Mouse (Mus musculus): ENCODE results near the gene Slain2.
"Not testable (repeated sequence)": the region's sequence is repeated elsewhere in the genome, so short reads cannot be mapped to it uniquely, and the experiment has no call there.

The Slain2 gene

GRCm38 (mm10) chr5:73007582-73007959 lies 93.5 kb downstream of the Slain2 start:
- no peak for DNase-seq (ENCODE audit: low read depth in 1 of 2, low spot score in 2 of 2)

- DNase-seq (ENCODE audit: low read depth in 1 of 2, low spot score in 2 of 2), result not testable (repeated sequence)
Measured at GRCm38 (mm10) chr5:73008230-73008629, 94.1 kb downstream of the Slain2 start.

- DNase-seq (ENCODE audit: low read depth in 1 of 2, low spot score in 2 of 2), result not testable (repeated sequence)
Measured at GRCm38 (mm10) chr5:73011806-73012205, 97.7 kb downstream of the Slain2 start.

- DNase-seq (ENCODE audit: low read depth in 1 of 2, low spot score in 2 of 2), result not testable (repeated sequence)
Measured at GRCm38 (mm10) chr5:73012884-73013610, 98.9 kb downstream of the Slain2 start.

- DNase-seq (ENCODE audit: low read depth in 1 of 2, low spot score in 2 of 2), result not testable (repeated sequence)
Measured at GRCm38 (mm10) chr5:73013611-73014287, 99.6 kb downstream of the Slain2 start.

- DNase-seq (ENCODE audit: low read depth in 1 of 2, low spot score in 2 of 2), result no peak
Measured at GRCm38 (mm10) chr5:73014745-73015144, 100.6 kb downstream of the Slain2 start.

GRCm38 (mm10) chr5:73023801-73024200 lies 109.7 kb downstream of the Slain2 start:
- DNase-seq (ENCODE audit: low read depth in 1 of 2, low spot score in 2 of 2), result no peak
